Mouse (Mus musculus): Measurements from ENCODE around the gene Cdkn1a.
"Not testable (repeated sequence)": the region's sequence is repeated elsewhere in the genome, so short reads cannot be mapped to it uniquely, and the experiment has no call there.

Gene Cdkn1a

GRCm38 (mm10) chr17:29084656-29085055 is 6.1 kb upstream of the Cdkn1a start:
- DNase-seq = no peak

- no peak for DNase-seq
Measured at GRCm38 (mm10) chr17:29085266-29085665, 5.5 kb upstream of the Cdkn1a start.

GRCm38 (mm10) chr17:29086916-29087315 is 3.9 kb upstream of the Cdkn1a start:
- no peak for DNase-seq

- no peak for DNase-seq
Measured at GRCm38 (mm10) chr17:29091348-29091944, 670 bp downstream of the Cdkn1a start.

GRCm38 (mm10) chr17:29092497-29092896 is 1.7 kb downstream of the Cdkn1a start:
- no peak for DNase-seq

GRCm38 (mm10) chr17:29093110-29093952 is 2.6 kb downstream of the Cdkn1a start:
- peak; percentile 63 to 72 for DNase-seq

GRCm38 (mm10) chr17:29093961-29094309 is 3.2 kb downstream of the Cdkn1a start:
- no peak for DNase-seq

GRCm38 (mm10) chr17:29094310-29095181 is 3.8 kb downstream of the Cdkn1a start:
- DNase-seq = peak; percentile 27 to 45

- peak; percentile 88 to 97 for DNase-seq
Measured at GRCm38 (mm10) chr17:29095201-29095733, 4.5 kb downstream of the Cdkn1a start.

GRCm38 (mm10) chr17:29096245-29096644 is 5.5 kb downstream of the Cdkn1a start:
- no peak for DNase-seq

- no peak for DNase-seq
Measured at GRCm38 (mm10) chr17:29096851-29097561, 6.2 kb downstream of the Cdkn1a start.

GRCm38 (mm10) chr17:29098291-29098690 is 7.5 kb downstream of the Cdkn1a start:
- no peak for DNase-seq

GRCm38 (mm10) chr17:29099076-29099475 is 8.3 kb downstream of the Cdkn1a start:
- DNase-seq = no peak

- DNase-seq = no peak
Measured at GRCm38 (mm10) chr17:29100627-29101026, 9.9 kb downstream of the Cdkn1a start.

GRCm38 (mm10) chr17:29110356-29110755 is 19.6 kb downstream of the Cdkn1a start:
- not testable (repeated sequence) for DNase-seq

- DNase-seq = no peak
Measured at GRCm38 (mm10) chr17:29111332-29111731, 20.6 kb downstream of the Cdkn1a start.

GRCm38 (mm10) chr17:29113591-29114352 is 23.0 kb downstream of the Cdkn1a start, which contains the start of gene Rab44:
Gene Rab44 (plus strand): TSS chr17:29114145.
- DNase-seq = no peak

- DNase-seq = no peak
Measured at GRCm38 (mm10) chr17:29116023-29116422, 25.2 kb downstream of the Cdkn1a start.

GRCm38 (mm10) chr17:29117006-29117648 is 26.4 kb downstream of the Cdkn1a start:
- DNase-seq = no peak

GRCm38 (mm10) chr17:29118057-29118456 is 27.3 kb downstream of the Cdkn1a start:
- no peak for DNase-seq

GRCm38 (mm10) chr17:29120666-29121065 is 29.9 kb downstream of the Cdkn1a start:
- DNase-seq = no peak
